Mouse (Mus musculus) small intestine, adult 2 months (tissue): Measurements from ENCODE around the gene Cuta.

Experiments
- CTCF ChIP-seq: fragments of 200-500 bp; IDR thresholded peaks from 2 replicates; pipeline ENCODE4 v1.5.1; 2012; ENCODE audit warnings: low read depth, mild to moderate bottlenecking, control low read depth, inconsistent platforms, low read length, moderate library complexity, mixed read lengths; ENCODE audit not compliant: insufficient replicate concordance, insufficient read length; ENCODE audit errors: extremely low read depth
- POLR2A ChIP-seq: fragments of 200-500 bp; IDR thresholded peaks from 2 replicates; pipeline ENCODE4 v1.6.1; 2012; ENCODE audit warnings: low read depth, mild to moderate bottlenecking, control low read depth, inconsistent platforms, low read length, moderate library complexity

DNA sequence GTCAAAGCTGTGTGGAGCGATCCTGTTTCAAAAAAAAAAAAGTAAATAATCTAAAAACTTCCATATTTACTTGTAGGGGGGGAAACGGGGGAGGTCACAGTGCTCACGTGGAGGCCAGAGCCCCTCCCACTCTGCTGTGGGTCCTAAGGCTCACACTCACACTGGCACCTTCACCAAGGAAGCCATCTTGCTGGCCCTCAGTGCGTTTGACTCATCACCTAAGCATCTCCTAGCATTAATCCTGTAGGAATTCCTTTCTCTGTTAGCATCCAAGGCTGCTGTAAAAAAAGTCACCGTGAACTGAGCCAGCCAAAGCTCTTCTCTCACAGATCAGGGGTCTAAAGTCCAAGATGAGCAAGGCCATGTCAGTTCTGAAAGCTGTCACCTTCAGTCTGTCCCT lies 16.9 kb upstream of the Cuta start:
- no peak for TF ChIP-seq CTCF
- TF ChIP-seq POLR2A, result no peak
